Mouse (Mus musculus) lung, postnatal 0 days (tissue): ENCODE results near the gene Plekhm1. TPM values are rescaled to one million over a fixed set of nuclear protein-coding genes. Genes with fewer than 3 reads are reported as not detected.

Source experiments
- ATAC-seq: fragments of 200-750 bp; cut with Nextera tagmentation; 2 replicates; pipeline ENCODE4 v1.8.0; 2017; ENCODE audit warnings: moderate library complexity
- DNase-seq: peaks from one replicate; pipeline ENCODE4 v3.0.0-alpha.2; 2016; ENCODE audit warnings: low spot score
- H3K27ac ChIP-seq: fragments of 300-500 bp; sonication (generic); 2 replicates; pipeline ENCODE4 v1.5.1; 2014; ENCODE audit warnings: antibody characterized with exemption, mild to moderate bottlenecking, low read length, mixed read lengths
- H3K27me3 ChIP-seq: fragments of 300-500 bp; sonication (generic); replicated peaks from 2 replicates; pipeline ENCODE4 v1.6.1; 2014; ENCODE audit warnings: low read length, mixed read lengths; ENCODE audit not compliant: insufficient read depth
- H3K36me3 ChIP-seq: fragments of 300-500 bp; sonication (generic); 2 replicates; pipeline ENCODE4 v1.6.1; 2014; ENCODE audit warnings: low read length, mixed read lengths; ENCODE audit not compliant: insufficient read depth
- H3K4me1 ChIP-seq: fragments of 300-500 bp; sonication (generic); 2 replicates; pipeline ENCODE4 v1.6.1; 2014; ENCODE audit warnings: antibody characterized with exemption, low read depth, low read length, mixed read lengths; ENCODE audit not compliant: insufficient read depth
- H3K4me2 ChIP-seq: fragments of 300-500 bp; sonication (generic); replicated peaks from 2 replicates; pipeline ENCODE4 v1.6.1; 2014; ENCODE audit warnings: low read depth, mild to moderate bottlenecking, low read length, moderate library complexity, mixed read lengths
- H3K4me3 ChIP-seq: fragments of 300-500 bp; sonication (generic); 2 replicates; pipeline ENCODE4 v1.5.1; 2014; ENCODE audit warnings: low read depth, low read length
- H3K9ac ChIP-seq: fragments of 300-500 bp; sonication (generic); replicated peaks from 2 replicates; pipeline ENCODE4 v1.6.1; 2014; ENCODE audit warnings: low read depth, mild to moderate bottlenecking
- H3K9me3 ChIP-seq: fragments of 300-500 bp; sonication (generic); 2 replicates; pipeline ENCODE4 v1.6.1; 2016; ENCODE audit warnings: low read length, mixed read lengths
- CTCF ChIP-seq: IDR thresholded peaks from 2 replicates; pipeline ENCODE4 v1.5.1; 2016; ENCODE audit warnings: antibody characterized with exemption, mild to moderate bottlenecking
- EP300 ChIP-seq: IDR thresholded peaks from 2 replicates; pipeline ENCODE4 v1.6.1; 2016; ENCODE audit warnings: antibody characterized with exemption, mild to moderate bottlenecking, control low read depth
- WGBS: fragments of 180-500 bp; shearing (Covaris S2); extraction: QIAGEN DNeasy Blood & Tissue Kit; methylation state at CpG from one replicate; pipeline ENCODE4 v1.1.7; 2014; 5-methylcytosine and 5-hydroxymethylcytosine counted together
- polyA plus RNA-seq: library from polyadenylated mRNA; unstranded; fragments of >200 nt; fragmentation: Nextera tagmentation; extraction: Ambion mirVana; gene quantifications from 2 replicates; pipeline ENCODE4 v1.2.1, GENCODE M21; 2015

Plekhm1 gene
- polyA plus RNA-seq, 1 experiment from 2014 or later = 8.1 TPM

DNA sequence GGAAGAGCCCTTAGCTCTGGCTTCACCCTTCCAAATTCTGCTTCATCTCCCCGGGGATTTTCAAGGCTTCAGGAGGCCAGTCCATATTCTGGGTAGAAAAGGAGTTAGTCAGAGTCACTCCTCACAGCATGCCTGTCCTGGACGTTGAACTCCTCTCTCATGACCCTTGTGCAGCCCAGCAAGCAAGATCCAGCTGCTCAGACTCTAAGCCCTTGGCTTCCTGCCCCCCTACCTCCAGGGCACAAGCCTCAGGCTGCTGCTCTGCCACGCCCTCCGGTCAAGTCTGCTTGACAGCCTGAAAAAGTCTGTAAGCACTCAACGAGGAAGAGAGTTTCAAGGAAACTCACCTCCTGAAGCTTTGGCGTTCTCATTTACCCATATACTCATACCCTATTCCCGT, 5.9 kb downstream of the Plekhm1 start:
- Histone ChIP-seq H3K27ac (peak overlapping the region; percentile 38; the same call in 1 of the 2 replicates), H3K9ac (no peak overlapping the region), H3K36me3 (no peaks in the 10 kb centered on the region), H3K9me3 (no peaks in the 10 kb centered on the region), H3K4me1 (peaks cover 10% of the 10 kb centered on the region; the same call in 1 of the 2 replicates), H3K27me3 (no peaks in the 10 kb centered on the region), H3K4me3 (no peak overlapping the region), H3K4me2 (no peak overlapping the region)
- peak; percentile 82 for ATAC-seq
- peak; percentile 81 for DNase-seq
- TF ChIP-seq CTCF = no peak
- TF ChIP-seq EP300 = 0 out of 2 replicates have a peak, but pooled peaks have one; percentile 18
- WGBS = 40% methylated on average over 7 of the region's 7 CpGs

DNA sequence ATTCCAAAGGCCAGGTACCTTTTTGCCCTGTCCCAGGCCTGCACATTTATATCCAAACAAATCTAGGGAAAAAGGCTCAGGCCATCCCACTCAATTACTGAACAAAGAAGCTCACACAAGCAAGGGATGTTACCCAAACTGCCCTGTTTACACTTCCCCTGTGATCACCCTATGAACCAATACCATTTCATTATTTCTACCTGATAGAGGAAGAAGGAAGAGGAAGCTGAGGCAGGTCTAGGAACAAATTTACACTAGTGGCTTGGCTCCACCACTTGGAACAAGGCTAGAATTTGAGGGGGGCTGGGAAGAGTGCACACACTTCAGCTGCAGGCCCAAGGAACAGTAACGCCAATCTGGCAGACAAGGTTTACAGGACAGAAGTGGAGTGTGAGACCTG, 6.7 kb downstream of the Plekhm1 start:
- TF ChIP-seq EP300 (no peak), CTCF (no peak)
- Histone ChIP-seq H3K27me3 (no peaks in the 10 kb centered on the region), H3K36me3 (no peaks in the 10 kb centered on the region), H3K4me2 (no peak overlapping the region), H3K27ac (no peak overlapping the region), H3K4me1 (peaks cover 7% of the 10 kb centered on the region; the same call in 1 of the 2 replicates), H3K9ac (no peak overlapping the region), H3K9me3 (no peaks in the 10 kb centered on the region), H3K4me3 (no peak overlapping the region)
- WGBS = 50% methylated on average over 1 of the region's 1 CpGs
- ATAC-seq (no peak), DNase-seq (no peak)

DNA sequence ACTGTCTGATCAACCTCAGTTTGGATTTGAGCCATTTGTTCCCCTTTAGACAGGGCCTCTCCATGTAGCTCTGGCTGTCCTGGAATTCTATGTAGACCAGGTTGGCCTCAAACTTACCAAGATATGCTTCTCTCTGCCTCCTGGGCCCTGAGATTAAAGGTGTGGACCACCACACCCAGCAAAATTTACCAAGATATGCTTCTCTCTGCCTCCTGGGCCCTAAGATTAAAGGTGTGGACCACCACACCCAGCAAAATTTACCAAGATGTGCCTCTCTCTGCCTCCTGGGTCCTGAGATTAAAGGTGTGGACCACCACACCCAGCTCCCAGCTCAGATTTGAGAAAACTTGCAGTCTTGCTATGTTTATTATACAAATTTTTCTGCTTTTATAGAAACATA, 7.9 kb downstream of the Plekhm1 start:
- Histone ChIP-seq H3K27ac (no peak overlapping the region), H3K4me1 (peaks cover 3% of the 10 kb centered on the region; the same call in 1 of the 2 replicates), H3K36me3 (no peaks in the 10 kb centered on the region), H3K9me3 (no peaks in the 10 kb centered on the region), H3K4me3 (no peak overlapping the region), H3K4me2 (no peak overlapping the region), H3K27me3 (no peaks in the 10 kb centered on the region), H3K9ac (no peak overlapping the region)
- ATAC-seq = no peak
- DNase-seq = no peak
- no peak for TF ChIP-seq CTCF
- TF ChIP-seq EP300 = no peak

DNA sequence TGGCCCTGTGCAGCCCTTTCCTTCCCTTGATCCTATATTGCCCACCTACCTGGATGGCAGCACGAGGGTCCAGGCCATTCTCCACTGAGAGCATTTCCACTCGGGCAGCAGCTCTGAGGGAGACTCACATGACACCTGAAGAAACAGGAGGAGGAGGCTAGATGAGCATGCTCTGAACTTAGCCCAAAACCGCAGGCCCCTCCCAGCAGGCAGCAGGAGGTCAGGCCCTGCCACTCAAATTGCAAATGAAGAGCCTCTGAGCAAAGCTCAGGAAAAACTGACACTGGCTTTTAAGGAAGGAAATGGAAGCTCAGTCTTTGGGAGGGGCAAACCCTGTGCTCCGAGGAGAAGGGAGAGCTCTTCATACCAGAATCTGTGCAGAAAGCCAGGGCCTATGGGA, 8.7 kb downstream of the Plekhm1 start:
- Histone ChIP-seq H3K9me3 (no peaks in the 10 kb centered on the region), H3K27ac (no peak overlapping the region), H3K4me3 (no peak overlapping the region), H3K27me3 (no peaks in the 10 kb centered on the region), H3K4me2 (no peak overlapping the region), H3K36me3 (no peaks in the 10 kb centered on the region), H3K9ac (no peak overlapping the region), H3K4me1 (peaks cover 3% of the 10 kb centered on the region; the same call in 1 of the 2 replicates)
- DNase-seq (no peak), ATAC-seq (no peak)
- TF ChIP-seq CTCF = no peak
- TF ChIP-seq EP300 = no peak
- 47% methylated on average over 4 of the region's 4 CpGs for WGBS

DNA sequence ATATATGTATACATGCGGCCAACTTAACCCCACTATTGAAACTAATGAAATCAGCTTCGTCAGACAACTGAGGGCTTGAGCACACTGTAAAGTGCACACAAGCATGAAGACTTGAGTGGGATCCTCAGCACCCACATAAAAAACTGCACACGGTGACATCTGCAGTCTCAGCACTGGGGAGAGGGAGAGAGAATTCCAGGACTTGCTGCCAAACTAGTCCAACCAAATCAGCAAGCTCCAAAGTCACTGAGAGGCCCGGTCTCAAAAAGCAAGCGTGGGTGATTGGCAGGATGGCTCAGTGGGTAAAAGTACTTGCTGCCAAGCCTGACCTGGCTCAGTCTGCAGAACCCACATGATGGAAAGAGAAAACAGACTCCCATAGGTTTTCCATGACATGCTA, 9.7 kb downstream of the Plekhm1 start:
- H3K4me1 ChIP-seq = peaks cover 3% of the 10 kb centered on the region; the same call in 1 of the 2 replicates
- 78% methylated on average over 5 of the region's 5 CpGs for WGBS

DNA sequence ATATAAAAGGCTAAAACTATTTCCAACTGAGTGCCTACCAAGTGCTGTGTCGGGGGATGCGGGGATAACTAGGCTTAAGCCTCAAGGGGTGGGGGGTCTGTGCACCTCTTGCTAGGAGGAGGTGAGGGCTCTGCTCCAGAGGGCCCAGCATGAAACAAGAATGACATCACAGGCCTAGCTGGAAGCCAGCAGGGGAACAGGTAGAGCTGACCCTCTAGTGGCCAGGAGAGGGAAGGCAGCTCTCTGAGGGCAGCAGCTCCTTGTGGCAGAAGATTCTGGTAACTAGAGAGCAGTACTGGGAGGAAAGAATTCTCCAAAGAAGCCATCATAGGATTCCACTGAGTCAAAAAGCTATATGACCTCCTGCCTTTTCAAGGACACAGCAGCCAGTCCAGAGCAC, 10.3 kb downstream of the Plekhm1 start:
- H3K4me1 ChIP-seq = peaks cover 3% of the 10 kb centered on the region; the same call in 1 of the 2 replicates
- ATAC-seq (peak; percentile 47), DNase-seq (peak; percentile 78)
- H3K27ac ChIP-seq = no peak overlapping the region
- TF ChIP-seq CTCF = peak; percentile 86
- TF ChIP-seq EP300 = no peak
- peaks cover under 1% of the 10 kb centered on the region; the same call in 1 of the 2 replicates for H3K36me3 ChIP-seq
- WGBS = 58% methylated on average over 2 of the region's 2 CpGs
- H3K9me3 ChIP-seq = no peaks in the 10 kb centered on the region
- H3K4me2 ChIP-seq = no peak overlapping the region
- no peak overlapping the region for H3K4me3 ChIP-seq
- no peak overlapping the region for H3K9ac ChIP-seq
- H3K27me3 ChIP-seq = no peaks in the 10 kb centered on the region

More for the DNA sequence above, 9.7 kb downstream of the Plekhm1 start:
- DNase-seq (no peak), ATAC-seq (no peak)
- H3K4me3 ChIP-seq = no peak overlapping the region
- no peak overlapping the region for H3K9ac ChIP-seq
- no peak overlapping the region for H3K4me2 ChIP-seq
- H3K27me3 ChIP-seq = no peaks in the 10 kb centered on the region
- H3K9me3 ChIP-seq = no peaks in the 10 kb centered on the region
- no peak overlapping the region for H3K27ac ChIP-seq
- TF ChIP-seq EP300 (no peak), CTCF (no peak)
- H3K36me3 ChIP-seq = no peaks in the 10 kb centered on the region

DNA sequence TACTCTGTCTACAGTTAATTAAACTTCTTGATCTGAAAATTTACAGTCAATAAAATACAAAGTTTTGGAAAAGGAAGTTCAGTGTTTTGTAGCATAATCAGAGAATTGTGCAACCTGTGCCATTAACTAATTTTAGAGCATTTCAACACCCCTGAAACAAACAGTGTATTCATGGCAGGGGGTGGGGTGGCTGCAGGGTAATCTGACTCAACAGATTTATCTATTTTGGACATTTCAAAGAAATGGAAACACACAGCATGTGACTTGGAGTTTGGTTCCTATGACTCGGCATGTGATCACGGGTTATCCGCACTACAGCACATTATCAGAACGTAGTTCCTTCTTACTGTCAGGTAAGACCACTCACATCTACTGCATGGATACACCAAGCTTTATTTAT, 12.5 kb downstream of the Plekhm1 start:
- Histone ChIP-seq H3K27me3 (no peaks in the 10 kb centered on the region), H3K4me1 (no peaks in the 10 kb centered on the region), H3K36me3 (peaks cover 21% of the 10 kb centered on the region), H3K9ac (no peak overlapping the region), H3K9me3 (no peaks in the 10 kb centered on the region), H3K4me3 (no peak overlapping the region), H3K4me2 (no peak overlapping the region), H3K27ac (no peak overlapping the region)
- TF ChIP-seq EP300 = no peak
- no peak for TF ChIP-seq CTCF
- peak; percentile 71 for DNase-seq
- peak; percentile 53; the same call in 1 of the 2 replicates for ATAC-seq
- 85% methylated on average over 4 of the region's 4 CpGs for WGBS
